Mouse (Mus musculus) G1E (cell line): Measurements from ENCODE around the gene Mctp1. TPM values are rescaled to one million over a fixed set of nuclear protein-coding genes. Genes with fewer than 3 reads are reported as not detected.

Experiments used
- ATAC-seq: 2 replicates; pipeline ENCODE4 v1.8.0; 2016; ENCODE audit warnings: mild to moderate bottlenecking; ENCODE audit not compliant: insufficient number of reproducible peaks, poor library complexity, low FRiP score, severe bottlenecking; ENCODE audit errors: extremely low read depth
- DNase-seq: peaks from one replicate; pipeline ENCODE4 v3.0.0; 2012; ENCODE audit warnings: low spot score
- H3K27me3 ChIP-seq: 2 replicates; pipeline ENCODE4 v1.6.1; 2012; ENCODE audit warnings: mild to moderate bottlenecking, low read length, inconsistent platforms; ENCODE audit not compliant: insufficient read depth
- H3K36me3 ChIP-seq: replicated peaks from 2 replicates; pipeline ENCODE3; 2012; ENCODE audit warnings: mild to moderate bottlenecking, inconsistent platforms
- H3K4me1 ChIP-seq: 2 replicates; pipeline ENCODE4 v1.6.1; 2012; ENCODE audit warnings: low read depth, low read length, inconsistent platforms, mixed read lengths; ENCODE audit not compliant: insufficient read depth
- H3K4me3 ChIP-seq: 2 replicates; pipeline ENCODE4 v1.5.1; 2012; ENCODE audit warnings: low read depth, mild to moderate bottlenecking, inconsistent platforms, low read length, moderate library complexity, mixed read lengths
- H3K9me3 ChIP-seq: replicated peaks from 2 replicates; pipeline ENCODE4 v1.6.1; 2012; ENCODE audit warnings: inconsistent platforms
- CTCF ChIP-seq: IDR thresholded peaks from 2 replicates; pipeline ENCODE4 v1.5.1; 2012; ENCODE audit warnings: low read depth, low read length, inconsistent platforms, mixed read lengths
- GATA1 ChIP-seq: IDR thresholded peaks from 2 replicates; pipeline ENCODE4 v1.6.1; 2012; ENCODE audit warnings: borderline replicate concordance, low read length, inconsistent platforms, mixed read lengths
- GATA2 ChIP-seq: IDR thresholded peaks from 2 replicates; pipeline ENCODE4 v1.6.1; 2012; ENCODE audit warnings: low read depth, low read length, inconsistent platforms, borderline replicate concordance
- POLR2AphosphoS5 ChIP-seq: IDR thresholded peaks from 2 replicates; pipeline ENCODE4 v1.6.1; 2012; ENCODE audit warnings: low read depth, low read length, inconsistent platforms; ENCODE audit not compliant: insufficient replicate concordance
- TAL1 ChIP-seq: conservative IDR thresholded peaks from 2 replicates; pipeline ENCODE4 v1.6.1; 2012; ENCODE audit warnings: low read depth, low read length, inconsistent platforms, mixed read lengths
- polyA plus RNA-seq: library from polyadenylated mRNA; stranded (reverse); fragments of >175 nt; gene quantifications from 2 replicates; pipeline ENCODE4 v1.2.3, GENCODE M21; 2012
- total RNA-seq, 2 experiments: library from RNA; stranded (forward) in 1 of 2; stranded (reverse) in 1 of 2; fragments of 200-1000 nt in 1 of 2; fragments of >200 nt in 1 of 2; fragmentation: Nextera tagmentation in 1 of 2; gene quantifications; 2 replicates each; pipeline ENCODE4 v1.2.3; 2014 to 2017

Gene Mctp1
- total and polyA plus RNA-seq, 3 experiments, result 1.4 to 16.7 (median 15.6) TPM

DNA sequence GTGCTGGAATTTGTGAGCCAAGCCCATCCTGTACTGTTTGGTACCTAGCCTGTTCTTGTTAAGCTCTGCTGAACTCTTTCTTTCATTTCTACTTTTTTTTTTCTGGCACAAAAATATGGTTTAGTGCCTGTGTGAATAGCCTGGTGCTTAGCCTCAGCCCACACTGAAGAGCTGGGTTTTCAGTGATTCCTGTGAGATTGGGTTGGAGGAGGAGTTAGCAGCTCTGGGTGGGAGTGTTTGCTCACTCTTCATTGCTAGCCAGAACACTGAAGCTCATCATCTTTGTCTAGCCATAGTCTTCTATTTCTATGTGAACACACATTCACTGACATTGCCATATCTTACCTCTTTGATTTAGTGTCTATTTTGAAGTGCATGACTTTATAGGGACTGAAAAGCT, 225.1 kb downstream of the Mctp1 start:
- DNase-seq, result no peak
- no peaks in the 10 kb centered on the region for H3K9me3 ChIP-seq
- H3K4me1 ChIP-seq, result no peaks in the 10 kb centered on the region
- no peak overlapping the region for H3K4me3 ChIP-seq
- peaks cover 5% of the 10 kb centered on the region; the same call in 1 of the 2 replicates for H3K27me3 ChIP-seq
- H3K36me3 ChIP-seq, result no peaks in the 10 kb centered on the region
- no peak for TF ChIP-seq TAL1
- ATAC-seq, result no peak

DNA sequence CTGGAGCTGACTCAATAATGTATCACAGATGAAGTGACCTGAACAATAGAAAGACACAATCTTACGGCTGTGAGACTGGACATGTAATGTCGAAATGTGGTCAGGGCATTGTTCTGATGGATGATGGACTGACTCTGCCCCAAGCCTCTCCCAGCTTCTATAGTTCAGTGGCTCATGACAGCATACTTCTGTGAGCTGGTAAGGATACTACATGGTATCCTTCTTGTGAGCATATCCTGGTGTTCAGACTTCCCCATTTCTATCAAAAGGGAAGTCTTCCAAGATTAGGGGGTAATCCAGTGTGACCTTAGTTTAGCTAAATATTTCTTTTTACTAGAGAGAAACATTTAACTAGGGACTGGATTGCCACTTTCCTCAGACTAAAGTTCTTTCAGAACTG, 227.2 kb downstream of the Mctp1 start:
- H3K4me1 ChIP-seq, result no peaks in the 10 kb centered on the region
- no peaks in the 10 kb centered on the region for H3K9me3 ChIP-seq
- ATAC-seq (no peak), DNase-seq (no peak)
- H3K27me3 ChIP-seq, result 0 out of 2 replicates have a peak, but pooled peaks cover 3% of the 10 kb centered on the region
- no peaks in the 10 kb centered on the region for H3K36me3 ChIP-seq
- TF ChIP-seq TAL1 (no peak), POLR2AphosphoS5 (no peak), GATA2 (no peak), GATA1 (no peak), CTCF (no peak)
- H3K4me3 ChIP-seq, result no peak overlapping the region

- ATAC-seq (no peak), DNase-seq (no peak)
- TF ChIP-seq GATA2 (no peak), POLR2AphosphoS5 (no peak), GATA1 (no peak), CTCF (no peak), TAL1 (no peak)
- H3K4me3 ChIP-seq, result no peak overlapping the region
- peaks cover 6% of the 10 kb centered on the region for H3K27me3 ChIP-seq
- H3K9me3 ChIP-seq, result no peaks in the 10 kb centered on the region
- H3K4me1 ChIP-seq, result no peaks in the 10 kb centered on the region
- no peaks in the 10 kb centered on the region for H3K36me3 ChIP-seq
These were observed 235.8 kb downstream of the Mctp1 start for GRCm38 (mm10) chr13:76620111-76620510.

DNA sequence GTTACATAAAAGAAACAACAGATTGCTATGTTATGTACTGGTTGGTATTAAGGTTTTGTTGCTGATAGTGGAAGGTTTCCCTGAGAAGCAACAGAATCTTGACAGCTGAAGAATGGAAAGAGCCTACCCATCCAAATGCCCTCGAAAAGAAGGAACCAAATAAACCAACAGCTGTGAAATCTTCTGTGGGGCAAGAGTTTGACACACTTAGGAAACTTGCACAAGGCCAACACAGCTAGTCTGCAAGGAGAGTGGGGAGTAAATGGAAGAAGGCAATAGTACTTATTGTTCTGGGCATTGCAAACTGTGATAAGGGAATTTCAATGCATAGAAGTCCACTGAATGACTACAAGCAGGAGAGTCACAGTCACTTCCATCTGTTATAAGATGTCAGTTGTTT, 236.2 kb downstream of the Mctp1 start:
- no peak for ATAC-seq
- TF ChIP-seq POLR2AphosphoS5 (no peak), CTCF (no peak), GATA1 (no peak), TAL1 (no peak), GATA2 (no peak)
- Histone ChIP-seq H3K36me3 (no peaks in the 10 kb centered on the region), H3K27me3 (peaks cover 6% of the 10 kb centered on the region), H3K4me3 (no peak overlapping the region), H3K9me3 (no peaks in the 10 kb centered on the region), H3K4me1 (no peaks in the 10 kb centered on the region)
- no peak for DNase-seq

GRCm38 (mm10) chr13:76633707-76634106, 249.4 kb downstream of the Mctp1 start:
- Histone ChIP-seq H3K27me3 (no peaks in the 10 kb centered on the region), H3K36me3 (no peaks in the 10 kb centered on the region), H3K4me3 (no peak overlapping the region), H3K4me1 (peaks cover 2% of the 10 kb centered on the region), H3K9me3 (no peaks in the 10 kb centered on the region)
- TF ChIP-seq TAL1 (no peak), GATA1 (no peak), GATA2 (no peak), POLR2AphosphoS5 (no peak), CTCF (no peak)
- ATAC-seq, result peak; percentile 40
- DNase-seq, result no peak

GRCm38 (mm10) chr13:76638282-76638681, 253.9 kb downstream of the Mctp1 start:
- TF ChIP-seq CTCF, result no peak
- H3K27me3 ChIP-seq, result peaks cover 4% of the 10 kb centered on the region; the same call in 1 of the 2 replicates
- peaks cover 2% of the 10 kb centered on the region for H3K4me1 ChIP-seq
- ATAC-seq (no peak), DNase-seq (no peak)
- no peaks in the 10 kb centered on the region for H3K36me3 ChIP-seq
- H3K4me3 ChIP-seq, result no peak overlapping the region
- H3K9me3 ChIP-seq, result no peaks in the 10 kb centered on the region

GRCm38 (mm10) chr13:76659523-76659922, 275.2 kb downstream of the Mctp1 start:
- TF ChIP-seq TAL1, result no peak
- no peak for TF ChIP-seq POLR2AphosphoS5
- no peak for TF ChIP-seq GATA2
- no peak for TF ChIP-seq CTCF
- no peak for TF ChIP-seq GATA1
- Histone ChIP-seq H3K4me1 (no peaks in the 10 kb centered on the region), H3K36me3 (no peaks in the 10 kb centered on the region), H3K4me3 (no peak overlapping the region), H3K27me3 (no peaks in the 10 kb centered on the region; the same call in 1 of the 2 replicates), H3K9me3 (no peaks in the 10 kb centered on the region)
- DNase-seq, result no peak
- no peak for ATAC-seq
